Mouse (Mus musculus): Measurements from ENCODE around the gene P2rx7. TPM values are rescaled to one million over a fixed set of nuclear protein-coding genes. Genes with fewer than 3 reads are reported as not detected.

P2rx7 gene
- polyA plus RNA-seq, 1 experiment from 2014 or later: 0.77 TPM

- ATAC-seq (ENCODE audit: low FRiP score): no peak
- 90% methylated on average over 8 of the region's 8 CpGs for WGBS
- Histone ChIP-seq H3K27ac (no peak overlapping the region), H3K4me1 (no peaks in the 10 kb centered on the region), H3K9ac (no peak overlapping the region), H3K27me3 (no peaks in the 10 kb centered on the region), H3K9me3 (no peaks in the 10 kb centered on the region), H3K36me3 (replicated peaks) (no peaks in the 10 kb centered on the region), H3K4me3 (replicated peaks) (no peak overlapping the region), H3K4me2 (no peak overlapping the region)
Observed at GRCm38 (mm10) chr5:122719168-122719567, 75.5 kb downstream of the P2rx7 start.

- Histone ChIP-seq H3K27ac (no peak overlapping the region), H3K9ac (no peak overlapping the region), H3K4me1 (peaks cover 8% of the 10 kb centered on the region; the same call in 1 of the 2 replicates), H3K9me3 (no peaks in the 10 kb centered on the region), H3K4me2 (no peak overlapping the region), H3K4me3 (replicated peaks) (no peak overlapping the region), H3K36me3 (replicated peaks) (no peaks in the 10 kb centered on the region), H3K27me3 (no peaks in the 10 kb centered on the region)
- no peak for ATAC-seq (ENCODE audit: low FRiP score)
- WGBS: 89% methylated on average over 13 of the region's 13 CpGs
Observed at GRCm38 (mm10) chr5:122725453-122725852, 81.7 kb downstream of the P2rx7 start.

- Histone ChIP-seq H3K9me3 (no peaks in the 10 kb centered on the region), H3K4me1 (peaks cover 8% of the 10 kb centered on the region; the same call in 1 of the 2 replicates), H3K4me3 (replicated peaks) (no peak overlapping the region), H3K36me3 (replicated peaks) (no peaks in the 10 kb centered on the region), H3K9ac (no peak overlapping the region), H3K27me3 (no peaks in the 10 kb centered on the region), H3K27ac (no peak overlapping the region), H3K4me2 (no peak overlapping the region)
- WGBS: 28% methylated on average over 7 of the region's 7 CpGs
- no peak for ATAC-seq (ENCODE audit: low FRiP score)
Observed at GRCm38 (mm10) chr5:122726068-122726467, 82.4 kb downstream of the P2rx7 start.

GRCm38 (mm10) chr5:122726595-122726994 is 82.9 kb downstream of the P2rx7 start:
- no peaks in the 10 kb centered on the region for H3K36me3 ChIP-seq (replicated peaks)
- no peak for ATAC-seq (ENCODE audit: low FRiP score)
- H3K4me3 ChIP-seq (replicated peaks): no peak overlapping the region
- H3K4me2 ChIP-seq: no peak overlapping the region
- WGBS: 77% methylated on average over 5 of the region's 5 CpGs
- H3K4me1 ChIP-seq: peaks cover 10% of the 10 kb centered on the region; the same call in 1 of the 2 replicates
- no peaks in the 10 kb centered on the region for H3K27me3 ChIP-seq
- no peaks in the 10 kb centered on the region for H3K9me3 ChIP-seq
- no peak overlapping the region for H3K27ac ChIP-seq
- H3K9ac ChIP-seq: no peak overlapping the region

GRCm38 (mm10) chr5:122727096-122727495 is 83.4 kb downstream of the P2rx7 start:
- Histone ChIP-seq H3K9me3 (no peaks in the 10 kb centered on the region), H3K36me3 (replicated peaks) (no peaks in the 10 kb centered on the region), H3K27me3 (no peaks in the 10 kb centered on the region), H3K9ac (no peak overlapping the region), H3K4me1 (peaks cover 15% of the 10 kb centered on the region; the same call in 1 of the 2 replicates), H3K4me2 (no peak overlapping the region), H3K4me3 (replicated peaks) (no peak overlapping the region), H3K27ac (no peak overlapping the region)
- 87% methylated on average over 7 of the region's 7 CpGs for WGBS
- no peak for ATAC-seq (ENCODE audit: low FRiP score)

GRCm38 (mm10) chr5:122730776-122731175 is 87.1 kb downstream of the P2rx7 start:
- Histone ChIP-seq H3K9ac (no peak overlapping the region), H3K36me3 (replicated peaks) (peaks cover 3% of the 10 kb centered on the region; the same call in 1 of the 2 replicates), H3K9me3 (no peaks in the 10 kb centered on the region), H3K4me2 (no peak overlapping the region), H3K4me1 (peaks cover 19% of the 10 kb centered on the region), H3K27ac (no peak overlapping the region), H3K4me3 (replicated peaks) (no peak overlapping the region), H3K27me3 (no peaks in the 10 kb centered on the region)
- 90% methylated on average over 10 of the region's 10 CpGs for WGBS
- ATAC-seq (ENCODE audit: low FRiP score): no peak

- no peaks in the 10 kb centered on the region for H3K27me3 ChIP-seq
- peaks cover 16% of the 10 kb centered on the region for H3K4me1 ChIP-seq
- no peak overlapping the region for H3K27ac ChIP-seq
- H3K9ac ChIP-seq: no peak overlapping the region
- no peaks in the 10 kb centered on the region for H3K9me3 ChIP-seq
- H3K4me2 ChIP-seq: no peak overlapping the region
- ATAC-seq (ENCODE audit: low FRiP score): no peak
- no peak overlapping the region for H3K4me3 ChIP-seq (replicated peaks)
- H3K36me3 ChIP-seq (replicated peaks): peaks cover 4% of the 10 kb centered on the region; the same call in 1 of the 2 replicates
- WGBS: 72% methylated on average over 8 of the region's 8 CpGs
Observed at GRCm38 (mm10) chr5:122731321-122731720, 87.6 kb downstream of the P2rx7 start.

GRCm38 (mm10) chr5:122731991-122732673 is 88.4 kb downstream of the P2rx7 start:
- no peak for ATAC-seq (ENCODE audit: low FRiP score)
- WGBS: 75% methylated on average over 15 of the region's 15 CpGs
- Histone ChIP-seq H3K4me3 (replicated peaks) (no peak overlapping the region), H3K9me3 (no peaks in the 10 kb centered on the region), H3K27me3 (no peaks in the 10 kb centered on the region), H3K36me3 (replicated peaks) (peaks cover 12% of the 10 kb centered on the region), H3K27ac (peak overlapping the region; percentile 33; the same call in 1 of the 2 replicates), H3K4me2 (no peak overlapping the region), H3K9ac (no peak overlapping the region), H3K4me1 (peaks cover 11% of the 10 kb centered on the region)

GRCm38 (mm10) chr5:122733881-122734280 is 90.2 kb downstream of the P2rx7 start:
- Histone ChIP-seq H3K4me1 (peaks cover 11% of the 10 kb centered on the region), H3K4me2 (no peak overlapping the region), H3K9ac (no peak overlapping the region), H3K27ac (no peak overlapping the region), H3K27me3 (no peaks in the 10 kb centered on the region), H3K36me3 (replicated peaks) (peaks cover 16% of the 10 kb centered on the region), H3K4me3 (replicated peaks) (no peak overlapping the region), H3K9me3 (no peaks in the 10 kb centered on the region)
- no peak for ATAC-seq (ENCODE audit: low FRiP score)
- 73% methylated on average over 17 of the region's 17 CpGs for WGBS

- no peak overlapping the region for H3K27ac ChIP-seq
- no peak for ATAC-seq (ENCODE audit: low FRiP score)
- H3K9me3 ChIP-seq: no peaks in the 10 kb centered on the region
- no peak overlapping the region for H3K9ac ChIP-seq
- no peaks in the 10 kb centered on the region for H3K27me3 ChIP-seq
- H3K36me3 ChIP-seq (replicated peaks): peaks cover 19% of the 10 kb centered on the region
- peaks cover 11% of the 10 kb centered on the region for H3K4me1 ChIP-seq
- H3K4me3 ChIP-seq (replicated peaks): no peak overlapping the region
- no peak overlapping the region for H3K4me2 ChIP-seq
- 89% methylated on average over 7 of the region's 7 CpGs for WGBS
Observed at GRCm38 (mm10) chr5:122735853-122736252, 92.1 kb downstream of the P2rx7 start.

GRCm38 (mm10) chr5:122736761-122737160 is 93.0 kb downstream of the P2rx7 start:
- peaks cover 28% of the 10 kb centered on the region for H3K36me3 ChIP-seq (replicated peaks)
- H3K9me3 ChIP-seq: no peaks in the 10 kb centered on the region
- no peak overlapping the region for H3K27ac ChIP-seq
- ATAC-seq (ENCODE audit: low FRiP score): no peak
- no peak overlapping the region for H3K4me3 ChIP-seq (replicated peaks)
- no peak overlapping the region for H3K4me2 ChIP-seq
- peaks cover 7% of the 10 kb centered on the region for H3K4me1 ChIP-seq
- H3K9ac ChIP-seq: no peak overlapping the region
- H3K27me3 ChIP-seq: no peaks in the 10 kb centered on the region
- 93% methylated on average over 15 of the region's 15 CpGs for WGBS

All from forebrain, embryonic 12.5 days (tissue).